Mouse (Mus musculus) CD8-positive naive resting alpha-beta T cell, adult 2 months (primary cell): ENCODE results near the gene Hap1.

ENCODE experiments used
- DNase-seq, 2 experiments: peaks; one replicate each; pipeline ENCODE4 v3.0.0; 2022; ENCODE audit warnings: low read depth in 2 of 2, low spot score in 2 of 2

Gene Hap1

DNA sequence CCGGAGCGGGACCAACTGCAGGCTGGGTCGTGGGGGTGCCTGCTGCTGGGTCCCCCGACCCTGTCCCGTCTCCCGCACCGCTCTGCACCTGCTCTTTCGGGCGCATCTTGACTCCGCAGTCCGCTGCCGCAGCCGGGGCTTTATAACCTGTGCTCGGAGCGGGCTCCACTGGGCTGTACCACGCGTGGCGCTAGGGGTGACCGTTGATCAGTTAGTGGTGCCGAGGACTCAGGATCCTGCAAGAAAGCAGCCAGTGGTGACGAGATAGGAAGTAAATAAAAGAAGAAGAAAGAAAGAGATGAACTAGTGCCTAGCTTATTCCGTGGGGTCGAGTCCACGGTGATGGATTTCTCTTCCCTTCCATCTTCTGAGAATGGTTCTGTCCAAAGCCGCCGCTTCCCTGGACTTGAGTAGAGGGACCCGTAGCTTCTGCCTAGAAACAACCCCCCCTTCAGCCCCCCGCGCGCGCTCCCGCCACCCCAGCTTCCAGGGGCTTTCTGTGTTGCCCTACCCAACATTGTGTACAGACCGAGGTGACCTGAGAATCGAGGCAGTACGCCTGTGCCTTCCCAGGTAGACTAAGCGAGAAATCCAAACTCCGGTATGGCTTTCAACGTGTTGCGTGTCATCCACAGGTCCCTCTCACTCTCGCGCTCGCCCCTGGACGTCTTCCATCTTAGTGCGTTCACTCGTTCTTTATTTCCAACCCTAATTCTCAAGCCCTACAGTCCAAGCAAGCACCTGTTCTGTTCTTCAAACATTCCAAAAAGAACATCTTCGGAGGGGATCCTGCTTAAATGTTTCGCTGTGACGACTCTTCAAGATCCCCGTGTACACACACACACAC is at the start of gene Hap1:
Gene Hap1, minus strand, starts transcription at position 157 of the 847 bp plus-strand sequence.
- peak; percentile 26 to 29 for DNase-seq

DNA sequence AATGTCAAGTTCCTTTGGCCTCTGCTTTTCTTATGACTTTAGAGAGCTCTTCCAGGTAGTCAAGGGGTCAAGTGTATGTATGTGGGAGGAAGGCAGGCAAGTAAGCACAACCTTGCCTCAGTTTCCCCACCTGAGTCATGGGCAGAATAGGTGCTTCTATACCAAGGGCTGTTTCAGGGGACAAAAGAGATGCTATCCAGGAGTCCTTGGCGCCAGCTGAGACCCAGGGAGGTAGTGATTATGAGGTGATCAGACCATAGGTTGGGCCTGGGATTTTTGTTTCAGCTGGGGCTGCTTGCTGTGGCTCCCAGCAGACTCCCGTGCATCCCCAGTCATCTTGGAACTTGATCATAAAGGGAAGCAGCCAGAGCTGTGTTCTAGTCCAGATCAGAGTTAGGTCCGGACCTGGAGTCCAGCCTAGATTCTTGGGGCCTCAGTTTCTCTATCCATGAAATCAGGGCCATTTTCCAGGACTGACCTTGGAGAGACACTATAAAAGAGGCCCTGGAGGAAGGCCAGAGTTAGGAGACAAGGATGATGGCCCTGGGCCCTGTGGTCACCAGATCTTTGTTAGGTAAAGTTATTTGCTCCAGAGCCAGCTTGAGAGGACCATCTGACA is 48.6 kb upstream of the Hap1 start:
- no peak for DNase-seq

DNA sequence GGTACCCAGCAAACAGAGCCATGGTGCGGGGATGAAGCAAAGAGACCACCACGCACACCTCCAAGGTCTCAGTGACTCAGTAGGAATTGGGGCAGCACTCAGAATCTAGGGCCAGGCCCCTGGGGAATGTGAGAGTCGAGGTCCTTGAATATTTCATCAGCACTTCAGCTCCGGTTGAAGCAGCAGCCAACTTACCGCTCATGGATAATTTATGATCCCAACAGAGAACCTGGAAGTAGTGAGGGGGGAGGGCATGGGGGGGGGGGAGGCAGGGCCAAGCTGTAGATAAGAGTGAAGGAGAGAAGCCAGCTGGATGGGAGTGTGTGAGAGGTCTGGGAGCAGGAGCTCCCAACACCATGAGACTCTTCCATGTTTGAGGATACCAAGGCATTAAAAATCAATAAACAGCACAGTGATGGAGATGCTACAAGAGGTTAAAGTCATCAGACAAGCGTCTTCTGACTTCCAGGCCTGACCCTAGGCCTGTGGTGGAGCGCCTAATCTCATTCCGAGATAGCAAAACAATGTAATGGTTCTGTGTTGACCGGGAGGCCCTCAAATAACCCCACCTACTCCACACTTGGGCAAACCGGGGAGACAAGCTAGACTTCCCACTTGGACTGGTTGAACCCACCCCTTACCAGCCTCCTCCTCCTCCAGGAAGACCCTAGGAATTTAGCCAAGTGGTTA is 47.7 kb upstream of the Hap1 start:
- no peak for DNase-seq

- no peak for DNase-seq
Measured at GRCm38 (mm10) chr11:100402682-100403081, 46.8 kb upstream of the Hap1 start.

GRCm38 (mm10) chr11:100402240-100402639 is 46.3 kb upstream of the Hap1 start:
- DNase-seq, result no peak

DNA sequence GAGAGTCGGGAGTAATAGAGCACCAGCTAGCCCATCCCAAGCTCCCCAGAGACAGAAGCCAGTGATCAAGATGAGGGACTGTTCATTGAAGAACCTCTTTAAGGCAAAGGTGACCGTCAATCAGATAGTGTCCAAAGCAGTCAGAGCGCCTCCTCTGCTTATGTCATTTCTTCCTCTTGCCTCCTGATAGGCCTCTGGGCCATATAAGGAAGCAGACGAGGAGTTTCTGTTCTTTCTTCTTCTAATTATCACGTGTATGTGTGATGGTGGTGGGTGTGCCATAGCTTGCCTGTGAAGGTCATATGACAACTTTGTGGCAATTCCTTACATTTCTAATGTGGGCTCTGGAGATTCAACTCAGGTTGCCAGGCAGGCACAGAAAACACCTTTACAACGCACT is 44.9 kb upstream of the Hap1 start:
- DNase-seq, result no peak

GRCm38 (mm10) chr11:100399727-100400538 is 44.0 kb upstream of the Hap1 start:
- no peak for DNase-seq

DNA sequence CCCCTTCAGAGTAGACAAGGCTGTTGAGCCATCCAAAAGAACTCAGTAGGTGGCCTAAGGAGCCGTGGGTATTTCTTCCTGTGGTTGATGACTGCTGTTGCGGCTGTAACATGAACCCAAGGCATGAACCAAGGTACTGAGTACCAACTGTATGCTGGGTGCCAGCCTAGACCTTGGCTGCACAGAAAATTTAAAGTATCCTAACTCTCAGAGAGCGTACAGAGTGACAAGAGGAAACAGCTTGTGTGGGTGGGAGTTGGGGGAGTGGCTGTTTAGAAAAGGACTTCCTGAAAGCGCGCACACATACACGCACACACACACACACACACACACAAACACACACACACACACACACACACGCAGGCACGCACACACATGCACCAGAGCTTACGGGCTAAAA is 43.4 kb upstream of the Hap1 start:
- no peak for DNase-seq

- no peak for DNase-seq
Measured at GRCm38 (mm10) chr11:100398517-100398916, 42.6 kb upstream of the Hap1 start.

GRCm38 (mm10) chr11:100397600-100398389 is 41.9 kb upstream of the Hap1 start, which contains the start of gene Jup:
Gene Jup (minus strand): TSS chr11:100397763.
- DNase-seq, result peak; percentile 76 to 86

GRCm38 (mm10) chr11:100396886-100397599 is 41.1 kb upstream of the Hap1 start:
- peak in 1 of 2 experiments; percentile 22 for DNase-seq

- DNase-seq, result no peak
Measured at GRCm38 (mm10) chr11:100395861-100396631, 40.1 kb upstream of the Hap1 start.

GRCm38 (mm10) chr11:100395200-100395599 is 39.3 kb upstream of the Hap1 start:
- no peak for DNase-seq

DNA sequence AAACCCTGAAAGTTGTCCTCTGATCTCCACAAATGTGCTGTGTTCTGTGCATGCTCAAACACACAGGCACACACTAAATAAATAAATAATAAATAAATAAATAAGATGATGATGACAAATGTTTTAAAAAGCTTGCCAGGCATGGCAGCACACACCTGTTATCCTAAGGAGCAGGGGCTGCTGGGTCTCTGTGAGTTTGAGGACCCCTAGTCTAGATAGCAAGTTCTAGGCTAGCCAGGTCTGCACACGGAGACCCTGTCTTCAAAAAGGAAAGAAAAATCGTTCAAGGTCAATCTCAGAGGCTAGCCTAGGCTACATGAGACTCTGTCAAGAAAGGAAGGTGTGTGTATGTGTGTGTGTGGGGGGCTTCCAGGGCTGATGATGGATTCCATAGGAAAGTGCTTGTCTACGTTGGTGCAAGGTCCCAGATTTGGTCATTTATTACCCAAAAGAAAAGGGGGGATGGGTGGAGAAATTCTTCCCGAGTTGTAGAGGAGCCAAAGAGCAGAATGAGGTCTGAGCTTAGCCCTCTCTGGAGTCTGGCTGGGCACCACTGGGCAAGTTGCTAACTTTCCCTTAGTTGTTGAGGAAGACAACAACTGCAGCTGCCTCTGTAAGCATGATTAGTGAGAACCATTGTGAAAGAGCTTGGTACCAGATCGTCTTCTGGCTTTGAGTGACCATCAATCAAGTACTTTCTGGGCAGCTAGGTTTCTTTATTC is 38.6 kb upstream of the Hap1 start:
- no peak for DNase-seq

GRCm38 (mm10) chr11:100393733-100394132 is 37.8 kb upstream of the Hap1 start:
- DNase-seq, result no peak

DNA sequence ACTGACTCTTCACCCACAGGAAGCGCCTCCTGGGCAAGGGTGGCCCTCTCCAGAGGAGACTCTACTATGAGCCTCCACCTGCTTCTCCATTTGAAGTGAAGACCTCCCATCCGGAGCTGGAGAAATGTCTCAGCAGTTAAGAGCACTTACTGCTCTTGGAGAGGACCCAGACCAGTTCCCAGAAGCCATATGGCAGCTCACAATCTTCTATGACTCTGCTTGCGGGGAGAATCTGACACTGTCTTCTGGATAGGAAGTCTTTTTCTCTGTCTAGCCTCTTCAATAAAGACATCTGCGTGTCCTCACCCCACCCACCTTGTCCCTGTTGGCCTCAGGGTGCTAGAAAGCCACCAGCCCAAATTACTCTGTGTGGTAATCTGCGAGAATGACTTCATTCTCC is 37.0 kb upstream of the Hap1 start:
- DNase-seq, result no peak

GRCm38 (mm10) chr11:100391884-100392345 is 36.0 kb upstream of the Hap1 start:
- no peak for DNase-seq
